Mouse (Mus musculus) heart, embryonic 11.5 days (tissue): Measurements from ENCODE around the gene Dab2. TPM values are rescaled to one million over a fixed set of nuclear protein-coding genes. Genes with fewer than 3 reads are reported as not detected.

Experiments
- ATAC-seq: fragments of 200-750 bp; cut with Nextera tagmentation; replicated peaks from 2 replicates; pipeline ENCODE4 v1.8.0; 2017; ENCODE audit warnings: moderate library complexity; ENCODE audit not compliant: insufficient number of reproducible peaks, low FRiP score, low TSS enrichment
- H3K27ac ChIP-seq: fragments of 300-500 bp; sonication (generic); 2 replicates; pipeline ENCODE4 v1.5.1; 2014; ENCODE audit warnings: mild to moderate bottlenecking, low read depth, low read length
- H3K27me3 ChIP-seq: fragments of 300-500 bp; sonication (generic); 2 replicates; pipeline ENCODE4 v1.6.1; 2014; ENCODE audit warnings: mild to moderate bottlenecking, low read length, mixed read lengths; ENCODE audit not compliant: control insufficient read depth, insufficient read depth
- H3K36me3 ChIP-seq: fragments of 300-500 bp; sonication (generic); 2 replicates; pipeline ENCODE4 v1.6.1; 2014; ENCODE audit warnings: mild to moderate bottlenecking, low read length, moderate library complexity, mixed read lengths; ENCODE audit not compliant: control insufficient read depth, insufficient read depth
- H3K4me1 ChIP-seq: fragments of 300-500 bp; sonication (generic); 2 replicates; pipeline ENCODE4 v1.6.1; 2014; ENCODE audit warnings: low read length; ENCODE audit not compliant: control insufficient read depth, insufficient read depth
- H3K4me2 ChIP-seq: fragments of 300-500 bp; sonication (generic); 2 replicates; pipeline ENCODE4 v1.6.1; 2014; ENCODE audit warnings: mild to moderate bottlenecking, moderate library complexity
- H3K4me3 ChIP-seq: fragments of 300-500 bp; sonication (generic); 2 replicates; pipeline ENCODE4 v1.5.1; 2014; ENCODE audit warnings: low read depth, low read length
- H3K9ac ChIP-seq: fragments of 300-500 bp; sonication (generic); 2 replicates; pipeline ENCODE4 v1.6.1; 2014; ENCODE audit warnings: mild to moderate bottlenecking, low read depth, low read length, moderate library complexity
- H3K9me3 ChIP-seq: fragments of 300-500 bp; sonication (generic); replicated peaks from 2 replicates; pipeline ENCODE4 v1.6.1; 2016; ENCODE audit warnings: low read length; ENCODE audit not compliant: control insufficient read depth
- WGBS: fragments of 180-500 bp; shearing (Covaris S2); extraction: QIAGEN DNeasy Blood & Tissue Kit; methylation state at CpG from one replicate; pipeline ENCODE4 v1.1.7; 2014; ENCODE audit not compliant: insufficient replicate concordance; 5-methylcytosine and 5-hydroxymethylcytosine counted together
- polyA plus RNA-seq: library from polyadenylated mRNA; unstranded; fragments of >200 nt; fragmentation: Nextera tagmentation; extraction: Ambion mirVana; gene quantifications from 2 replicates; pipeline ENCODE4 v1.2.1, GENCODE M21; 2014

Dab2 gene
- polyA plus RNA-seq, 1 experiment from 2014 or later = 46.0 TPM

DNA sequence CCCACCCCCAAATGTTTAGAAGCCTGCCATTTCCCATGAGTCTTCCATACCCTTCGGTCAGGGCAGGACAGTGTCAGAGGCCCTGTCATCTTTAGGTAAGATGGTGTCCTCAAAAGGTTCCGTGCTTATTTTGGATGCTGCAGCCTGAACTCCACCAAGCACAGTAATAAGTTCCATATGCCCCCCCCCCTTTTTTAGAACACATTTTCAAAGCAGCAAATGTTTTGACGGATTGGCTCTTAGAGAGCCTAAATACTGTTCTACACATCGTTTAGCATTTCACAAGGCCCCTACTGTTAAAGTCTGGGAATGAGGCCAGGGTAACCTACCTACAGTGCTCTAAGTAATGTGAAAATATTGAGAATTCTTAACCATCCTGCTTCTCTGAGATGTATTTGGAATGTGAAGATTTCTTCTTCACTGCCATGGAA, 19.6 kb upstream of the Dab2 start:
- Histone ChIP-seq H3K4me3 (no peak overlapping the region), H3K36me3 (no peaks in the 10 kb centered on the region), H3K9ac (no peak overlapping the region), H3K9me3 (no peaks in the 10 kb centered on the region), H3K4me2 (no peak overlapping the region), H3K27ac (no peak overlapping the region), H3K27me3 (no peaks in the 10 kb centered on the region), H3K4me1 (peaks cover 3% of the 10 kb centered on the region; the same call in 1 of the 2 replicates)
- WGBS = 53% methylated on average over 4 of the region's 4 CpGs
- no peak for ATAC-seq

- no peak overlapping the region for H3K27ac ChIP-seq
- WGBS = 82% methylated on average over 9 of the region's 9 CpGs
- H3K4me2 ChIP-seq = no peak overlapping the region
- peaks cover 3% of the 10 kb centered on the region; the same call in 1 of the 2 replicates for H3K4me1 ChIP-seq
- no peaks in the 10 kb centered on the region for H3K27me3 ChIP-seq
- no peaks in the 10 kb centered on the region for H3K9me3 ChIP-seq
- H3K4me3 ChIP-seq = no peak overlapping the region
- H3K9ac ChIP-seq = no peak overlapping the region
- ATAC-seq = no peak
- H3K36me3 ChIP-seq = no peaks in the 10 kb centered on the region
Observed at GRCm38 (mm10) chr15:6283249-6283648, 16.3 kb upstream of the Dab2 start.

DNA sequence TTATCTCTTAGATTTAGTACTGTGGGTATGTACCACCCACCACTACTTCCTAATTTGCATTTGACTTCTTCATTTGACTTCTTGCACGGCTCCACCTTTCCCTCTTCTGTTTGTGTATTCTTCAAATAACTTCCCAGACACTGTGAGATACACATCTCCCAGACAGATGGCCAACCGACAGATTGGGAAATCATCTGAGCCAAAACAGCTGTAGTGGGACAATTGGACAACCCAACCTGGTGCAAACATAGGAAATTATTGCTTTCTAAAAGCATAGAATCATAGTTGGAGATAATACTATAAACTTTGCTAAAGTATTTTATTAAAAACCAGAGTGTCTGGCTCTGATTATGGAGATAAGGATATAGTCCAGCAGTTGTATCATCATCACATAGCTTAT, 3.5 kb upstream of the Dab2 start:
- Histone ChIP-seq H3K27ac (no peak overlapping the region), H3K27me3 (no peaks in the 10 kb centered on the region), H3K4me2 (no peak overlapping the region), H3K9me3 (no peaks in the 10 kb centered on the region), H3K4me3 (no peak overlapping the region), H3K9ac (no peak overlapping the region), H3K4me1 (no peaks in the 10 kb centered on the region), H3K36me3 (no peaks in the 10 kb centered on the region)
- ATAC-seq = no peak
- WGBS = 61% methylated on average over 2 of the region's 2 CpGs

DNA sequence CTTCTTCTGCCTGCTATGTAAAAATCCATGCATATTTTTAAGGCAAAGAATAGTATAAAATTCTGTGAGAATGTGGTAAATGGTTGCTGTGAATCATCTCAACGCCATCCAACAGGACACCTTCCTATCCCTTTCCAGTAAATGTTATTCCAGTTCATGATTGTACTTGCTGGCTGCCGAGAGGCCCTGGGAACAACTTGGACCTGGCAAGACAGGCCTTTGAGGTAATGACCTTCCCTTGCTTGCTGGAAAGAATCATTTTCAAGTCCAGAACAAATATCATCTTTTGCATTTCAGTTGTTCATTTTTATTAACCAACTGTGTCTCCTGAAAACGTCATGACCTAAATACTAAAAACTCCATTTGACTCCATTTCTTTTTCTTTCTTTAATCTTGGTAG, 862 bp upstream of the Dab2 start:
- WGBS = 83% methylated on average over 3 of the region's 3 CpGs
- H3K4me3 ChIP-seq = no peak overlapping the region
- no peak for ATAC-seq
- H3K27ac ChIP-seq = no peak overlapping the region
- no peak overlapping the region for H3K4me2 ChIP-seq
- H3K4me1 ChIP-seq = no peaks in the 10 kb centered on the region
- no peaks in the 10 kb centered on the region for H3K9me3 ChIP-seq
- no peaks in the 10 kb centered on the region for H3K27me3 ChIP-seq
- H3K9ac ChIP-seq = no peak overlapping the region
- H3K36me3 ChIP-seq = no peaks in the 10 kb centered on the region

- no peak overlapping the region for H3K4me3 ChIP-seq
- H3K36me3 ChIP-seq = no peaks in the 10 kb centered on the region
- no peaks in the 10 kb centered on the region for H3K4me1 ChIP-seq
- H3K27ac ChIP-seq = no peak overlapping the region
- no peak for ATAC-seq
- H3K9me3 ChIP-seq = no peaks in the 10 kb centered on the region
- no peak overlapping the region for H3K4me2 ChIP-seq
- no peak overlapping the region for H3K9ac ChIP-seq
- 84% methylated on average over 4 of the region's 4 CpGs for WGBS
- no peaks in the 10 kb centered on the region for H3K27me3 ChIP-seq
Observed at GRCm38 (mm10) chr15:6302219-6302618, 2.6 kb downstream of the Dab2 start.

- no peaks in the 10 kb centered on the region for H3K36me3 ChIP-seq
- no peak overlapping the region for H3K27ac ChIP-seq
- 59% methylated on average over 2 of the region's 2 CpGs for WGBS
- H3K27me3 ChIP-seq = no peaks in the 10 kb centered on the region
- no peak overlapping the region for H3K4me3 ChIP-seq
- H3K4me2 ChIP-seq = no peak overlapping the region
- no peak overlapping the region for H3K9ac ChIP-seq
- ATAC-seq = no peak
- H3K9me3 ChIP-seq = no peaks in the 10 kb centered on the region
- no peaks in the 10 kb centered on the region for H3K4me1 ChIP-seq
Observed at GRCm38 (mm10) chr15:6303822-6304221, 4.2 kb downstream of the Dab2 start.

DNA sequence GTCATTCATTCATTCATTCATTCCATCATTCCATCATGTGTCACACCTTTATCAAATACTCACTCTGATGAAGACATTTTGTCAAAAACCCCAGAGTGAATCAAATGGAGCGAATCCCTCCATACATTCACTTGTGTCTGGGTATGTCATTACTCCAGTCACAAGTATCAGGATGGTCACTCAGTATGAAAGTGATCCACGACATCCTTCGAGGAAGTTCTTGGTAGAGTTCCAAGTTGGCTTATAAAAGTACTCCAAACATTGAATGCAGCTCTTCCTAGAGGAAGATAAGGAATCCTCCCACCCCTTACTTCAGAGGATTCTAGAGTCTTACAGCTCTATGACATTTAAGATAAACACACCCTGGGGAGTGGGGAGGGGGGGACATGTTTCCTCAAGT, 10.0 kb downstream of the Dab2 start:
- Histone ChIP-seq H3K27ac (no peak overlapping the region), H3K9me3 (no peaks in the 10 kb centered on the region), H3K4me3 (no peak overlapping the region), H3K4me1 (no peaks in the 10 kb centered on the region), H3K27me3 (no peaks in the 10 kb centered on the region), H3K9ac (no peak overlapping the region), H3K4me2 (no peak overlapping the region), H3K36me3 (no peaks in the 10 kb centered on the region)
- 61% methylated on average over 3 of the region's 3 CpGs for WGBS
- no peak for ATAC-seq

DNA sequence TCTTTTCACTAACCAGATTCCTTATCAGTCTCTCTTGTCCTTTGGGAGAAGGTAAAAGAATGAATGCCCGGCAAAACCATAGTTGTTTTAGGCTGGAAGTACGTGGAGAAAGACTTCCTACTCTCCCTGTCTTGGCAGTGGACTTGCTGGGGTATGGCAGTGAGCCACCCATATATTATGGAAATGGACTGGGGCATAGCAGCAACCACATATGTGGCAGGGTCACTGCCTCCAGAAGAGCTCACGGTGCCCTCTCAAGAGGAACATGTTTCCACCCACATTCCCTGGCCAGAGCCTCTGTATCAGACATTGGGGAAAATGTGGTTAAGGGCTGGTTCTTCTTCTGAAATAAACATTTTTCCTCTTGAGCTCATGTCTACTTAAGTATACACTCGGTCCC, 10.8 kb downstream of the Dab2 start:
- H3K27ac ChIP-seq = no peak overlapping the region
- H3K9me3 ChIP-seq = no peaks in the 10 kb centered on the region
- no peaks in the 10 kb centered on the region for H3K4me1 ChIP-seq
- no peak for ATAC-seq
- no peaks in the 10 kb centered on the region for H3K27me3 ChIP-seq
- 59% methylated on average over 4 of the region's 4 CpGs for whole genome bisulfite sequencing
- no peak overlapping the region for H3K9ac ChIP-seq
- H3K4me2 ChIP-seq = no peak overlapping the region
- no peak overlapping the region for H3K4me3 ChIP-seq
- H3K36me3 ChIP-seq = no peaks in the 10 kb centered on the region

DNA sequence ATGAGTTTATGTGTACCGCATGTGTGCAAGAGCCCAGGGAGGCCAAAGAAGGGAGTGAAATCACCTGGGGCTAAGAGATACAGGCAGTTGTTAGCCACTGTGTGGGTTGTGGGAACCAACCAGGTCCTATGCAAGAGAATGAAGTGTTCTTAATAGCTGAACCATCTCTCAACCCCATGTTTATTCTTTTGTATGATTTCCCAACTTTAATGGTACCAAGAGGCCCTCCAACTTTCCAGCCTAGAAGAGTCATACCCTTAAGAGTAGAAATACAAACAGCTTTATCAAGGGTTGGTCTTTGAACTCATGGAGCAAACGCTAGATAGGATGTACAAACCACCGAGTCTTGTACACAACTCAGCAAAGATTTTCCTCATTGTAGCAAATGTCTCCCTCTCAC, 12.8 kb downstream of the Dab2 start:
- no peaks in the 10 kb centered on the region for H3K27me3 ChIP-seq
- no peak overlapping the region for H3K4me2 ChIP-seq
- WGBS = 80% methylated on average over 3 of the region's 3 CpGs
- H3K4me3 ChIP-seq = no peak overlapping the region
- H3K4me1 ChIP-seq = no peaks in the 10 kb centered on the region
- no peak for ATAC-seq
- no peak overlapping the region for H3K9ac ChIP-seq
- H3K9me3 ChIP-seq = no peaks in the 10 kb centered on the region
- no peaks in the 10 kb centered on the region for H3K36me3 ChIP-seq
- no peak overlapping the region for H3K27ac ChIP-seq
